Mouse (Mus musculus) midbrain, postnatal 0 days (tissue): ENCODE results near the gene Kbtbd12. TPM values are rescaled to one million over a fixed set of nuclear protein-coding genes. Genes with fewer than 3 reads are reported as not detected.
A peak's percentile ranks its signal among the peaks of the same experiment; 100 is the strongest.

Experiments used
- ATAC-seq: fragments of 200-750 bp; cut with Nextera tagmentation; 2 replicates; pipeline ENCODE4 v1.8.0; 2017; ENCODE audit warnings: moderate number of reproducible peaks, mild to moderate bottlenecking, moderate TSS enrichment, moderate library complexity; ENCODE audit not compliant: low FRiP score
- DNase-seq: peaks from one replicate; pipeline ENCODE4 v3.0.0-alpha.2; 2015; ENCODE audit warnings: low spot score
- H3K27ac ChIP-seq: fragments of 300-500 bp; sonication (generic); 2 replicates; pipeline ENCODE4 v1.5.1; 2014; ENCODE audit warnings: low read depth, mild to moderate bottlenecking, low read length, mixed read lengths
- H3K27me3 ChIP-seq: fragments of 300-500 bp; sonication (generic); 2 replicates; pipeline ENCODE4 v1.6.1; 2014; ENCODE audit warnings: low read length, control low read depth, mixed read lengths; ENCODE audit not compliant: insufficient read depth
- H3K36me3 ChIP-seq: fragments of 300-500 bp; sonication (generic); 2 replicates; pipeline ENCODE4 v1.6.1; 2014; ENCODE audit warnings: low read length, control low read depth, mixed read lengths; ENCODE audit not compliant: insufficient read depth
- H3K4me1 ChIP-seq: fragments of 300-500 bp; sonication (generic); 2 replicates; pipeline ENCODE4 v1.6.1; 2014; ENCODE audit warnings: mild to moderate bottlenecking, control low read depth, antibody characterized with exemption, low read length, mixed read lengths; ENCODE audit not compliant: insufficient read depth
- H3K4me2 ChIP-seq: fragments of 300-500 bp; sonication (generic); 2 replicates; pipeline ENCODE4 v1.6.1; 2014; ENCODE audit warnings: low read depth, mild to moderate bottlenecking, low read length, mixed read lengths; ENCODE audit not compliant: poor library complexity, severe bottlenecking
- H3K4me3 ChIP-seq: fragments of 300-500 bp; sonication (generic); 2 replicates; pipeline ENCODE4 v1.5.1; 2014; ENCODE audit warnings: low read depth, mild to moderate bottlenecking, low read length, moderate library complexity
- H3K9ac ChIP-seq: fragments of 300-500 bp; sonication (generic); replicated peaks from 2 replicates; pipeline ENCODE4 v1.6.1; 2014; ENCODE audit warnings: mild to moderate bottlenecking, low read length, moderate library complexity, mixed read lengths; ENCODE audit not compliant: poor library complexity, severe bottlenecking
- H3K9me3 ChIP-seq: fragments of 300-500 bp; sonication (generic); 2 replicates; pipeline ENCODE4 v1.6.1; 2016; ENCODE audit warnings: low read length, control low read depth
- CTCF ChIP-seq: IDR thresholded peaks from 2 replicates; pipeline ENCODE4 v1.5.1; 2016; ENCODE audit warnings: antibody characterized with exemption, mild to moderate bottlenecking
- WGBS: fragments of 180-500 bp; shearing (Covaris S2); extraction: QIAGEN DNeasy Blood & Tissue Kit; methylation state at CpG from one replicate; pipeline ENCODE4 v1.1.7; 2014; 5-methylcytosine and 5-hydroxymethylcytosine counted together
- polyA plus RNA-seq: library from polyadenylated mRNA; unstranded; fragments of >200 nt; fragmentation: Nextera tagmentation; extraction: Ambion mirVana; gene quantifications from 2 replicates; pipeline ENCODE4 v1.2.1, GENCODE M21; 2015
- total RNA-seq: library from RNA; depleted of rRNA; stranded (reverse); fragments of >200 nt; gene quantifications from 2 replicates; pipeline ENCODE4 v1.2.3, GENCODE M21; 2014

The Kbtbd12 gene
- total and polyA plus RNA-seq, 2 experiments from 2014 or later = 0.16 to 0.25 TPM

DNA sequence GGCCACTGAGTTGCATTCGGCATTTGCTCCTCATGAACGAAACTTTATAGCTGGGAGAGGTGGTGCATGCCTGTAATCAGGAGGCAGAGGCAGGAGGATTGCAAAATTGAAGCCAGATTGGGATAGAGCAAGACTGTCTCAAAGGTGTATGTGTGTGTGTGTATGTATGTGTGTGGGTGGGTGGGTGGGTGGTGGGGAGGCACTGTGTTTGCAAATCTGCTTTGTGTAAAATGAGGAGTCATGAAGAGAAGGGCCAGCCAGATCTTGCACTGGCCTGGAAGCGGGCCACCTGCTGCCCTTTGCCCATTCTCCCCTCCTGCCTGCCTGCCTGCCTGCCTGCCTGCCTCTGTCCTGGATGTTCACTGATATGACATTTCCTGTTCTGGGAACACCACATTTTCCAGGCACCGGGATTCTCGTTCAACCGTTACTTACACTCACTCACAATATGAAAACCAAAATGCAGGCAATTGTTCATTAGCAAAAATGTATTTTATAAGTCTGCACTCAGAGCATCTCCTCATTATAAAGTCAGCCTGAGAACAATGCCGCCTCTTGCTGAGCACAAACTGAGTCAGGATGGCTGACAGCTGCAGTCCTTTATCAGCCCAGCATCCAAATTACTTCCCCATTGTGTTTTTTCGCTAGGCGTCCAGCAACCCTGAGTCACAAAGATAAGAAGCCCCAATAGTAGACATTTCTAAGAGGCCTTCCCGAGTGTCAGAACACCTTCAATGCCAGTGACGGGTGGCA lies 92.9 kb downstream of the Kbtbd12 start:
- Histone ChIP-seq H3K4me3 (no peak overlapping the region), H3K27ac (peak overlapping the region; percentile 38; the same call in 1 of the 2 replicates), H3K9ac (no peak overlapping the region), H3K4me1 (no peaks in the 10 kb centered on the region; the same call in 1 of the 2 replicates), H3K4me2 (no peak overlapping the region), H3K9me3 (no peaks in the 10 kb centered on the region), H3K27me3 (0 out of 2 replicates have a peak, but pooled peaks cover 3% of the 10 kb centered on the region), H3K36me3 (no peaks in the 10 kb centered on the region)
- WGBS = 33% methylated on average over 11 of the region's 11 CpGs
- no peak for ATAC-seq
- TF ChIP-seq CTCF = no peak
- no peak for DNase-seq

DNA sequence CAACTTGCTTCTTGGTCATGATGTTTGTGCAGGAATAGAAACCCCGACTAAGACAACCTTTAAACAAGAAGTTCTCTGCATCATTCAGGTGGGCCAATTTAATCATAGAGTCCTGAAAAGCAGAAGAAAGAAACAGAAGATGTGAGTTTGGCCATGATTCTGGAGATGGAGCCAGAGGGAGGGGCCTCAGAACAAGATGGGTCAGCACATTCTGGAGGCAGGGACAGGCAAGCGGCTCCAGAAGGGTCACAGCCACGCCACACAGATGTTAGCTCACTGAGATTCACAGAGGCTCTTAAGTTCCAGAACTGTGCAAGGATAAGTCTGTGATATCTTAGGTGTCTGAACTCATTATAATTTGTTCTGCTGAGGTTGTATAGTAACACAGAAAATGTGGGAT lies 93.5 kb downstream of the Kbtbd12 start:
- H3K27me3 ChIP-seq = 0 out of 2 replicates have a peak, but pooled peaks cover 3% of the 10 kb centered on the region
- H3K27ac ChIP-seq = no peak overlapping the region
- no peak for TF ChIP-seq CTCF
- 89% methylated on average over 3 of the region's 3 CpGs for WGBS
- no peak for DNase-seq
- ATAC-seq = no peak
- H3K9me3 ChIP-seq = no peaks in the 10 kb centered on the region
- H3K4me3 ChIP-seq = no peak overlapping the region
- no peak overlapping the region for H3K4me2 ChIP-seq
- no peaks in the 10 kb centered on the region; the same call in 1 of the 2 replicates for H3K4me1 ChIP-seq
- H3K36me3 ChIP-seq = no peaks in the 10 kb centered on the region
- no peak overlapping the region for H3K9ac ChIP-seq

DNA sequence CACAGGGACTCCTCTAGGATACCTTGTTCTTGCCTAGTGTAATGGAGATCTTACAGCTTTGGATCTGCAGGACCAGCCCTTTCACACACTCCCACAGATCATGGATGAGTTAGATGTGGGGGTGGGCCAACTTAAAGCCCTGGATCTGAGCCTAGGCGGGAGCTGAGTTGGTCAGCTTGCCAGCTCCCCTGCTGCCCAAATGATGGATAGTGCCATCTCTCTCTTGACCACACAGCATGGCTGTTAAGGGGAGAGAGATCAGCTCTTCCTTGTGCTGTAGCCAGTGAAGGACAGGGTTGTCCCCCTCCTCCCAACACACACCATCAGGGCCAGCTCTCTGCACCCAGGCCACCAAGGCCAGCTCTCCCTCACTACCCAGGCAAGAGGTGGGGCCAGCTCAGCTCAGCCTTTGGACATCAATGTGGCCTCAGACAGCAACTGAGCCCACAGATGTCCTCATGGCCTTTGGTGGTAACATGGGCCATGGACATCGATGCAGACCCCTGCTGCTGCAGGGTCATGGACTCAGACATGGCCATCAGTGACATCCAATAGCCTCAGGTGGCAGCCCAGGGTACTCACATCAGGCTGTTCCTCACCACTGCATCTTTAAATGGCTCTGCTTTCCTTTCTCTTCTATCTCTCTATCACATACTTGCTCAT lies 97.5 kb downstream of the Kbtbd12 start:
- no peak for TF ChIP-seq CTCF
- Histone ChIP-seq H3K9me3 (no peaks in the 10 kb centered on the region), H3K36me3 (no peaks in the 10 kb centered on the region), H3K27ac (no peak overlapping the region), H3K27me3 (no peaks in the 10 kb centered on the region), H3K4me2 (no peak overlapping the region), H3K4me3 (no peak overlapping the region), H3K4me1 (no peaks in the 10 kb centered on the region; the same call in 1 of the 2 replicates), H3K9ac (no peak overlapping the region)
- 87% methylated on average over 2 of the region's 2 CpGs for WGBS
- ATAC-seq (no peak), DNase-seq (no peak)

GRCm38 (mm10) chr6:88530306-88530705 lies 107.4 kb downstream of the Kbtbd12 start:
- Histone ChIP-seq H3K27me3 (peaks cover 4% of the 10 kb centered on the region; the same call in 1 of the 2 replicates), H3K9me3 (no peaks in the 10 kb centered on the region), H3K27ac (no peak overlapping the region), H3K36me3 (no peaks in the 10 kb centered on the region), H3K4me1 (no peaks in the 10 kb centered on the region), H3K4me3 (no peak overlapping the region), H3K9ac (no peak overlapping the region), H3K4me2 (no peak overlapping the region)
- TF ChIP-seq CTCF = no peak
- ATAC-seq = no peak
- DNase-seq = no peak

- DNase-seq (no peak), ATAC-seq (no peak)
- Histone ChIP-seq H3K27ac (no peak overlapping the region), H3K4me3 (no peak overlapping the region), H3K27me3 (peaks cover 4% of the 10 kb centered on the region; the same call in 1 of the 2 replicates), H3K9ac (no peak overlapping the region), H3K9me3 (no peaks in the 10 kb centered on the region), H3K36me3 (no peaks in the 10 kb centered on the region), H3K4me1 (no peaks in the 10 kb centered on the region), H3K4me2 (no peak overlapping the region)
- TF ChIP-seq CTCF = no peak
- WGBS = 91% methylated on average over 4 of the region's 4 CpGs
Observed at GRCm38 (mm10) chr6:88524056-88524455, 113.7 kb downstream of the Kbtbd12 start.

- 89% methylated on average over 3 of the region's 3 CpGs for WGBS
- H3K9ac ChIP-seq = no peak overlapping the region
- DNase-seq = no peak
- H3K4me1 ChIP-seq = no peaks in the 10 kb centered on the region
- no peak for TF ChIP-seq CTCF
- no peak overlapping the region for H3K27ac ChIP-seq
- peaks cover 4% of the 10 kb centered on the region; the same call in 1 of the 2 replicates for H3K27me3 ChIP-seq
- H3K9me3 ChIP-seq = no peaks in the 10 kb centered on the region
- ATAC-seq = no peak
- H3K4me3 ChIP-seq = no peak overlapping the region
- no peak overlapping the region for H3K4me2 ChIP-seq
- H3K36me3 ChIP-seq = no peaks in the 10 kb centered on the region
Observed at GRCm38 (mm10) chr6:88523451-88523850, 114.3 kb downstream of the Kbtbd12 start.
